Mouse (Mus musculus) CD8-positive naive resting alpha-beta T cell, adult 57 days (primary cell): Measurements from ENCODE around the gene Olfr319. TPM values are rescaled to one million over a fixed set of nuclear protein-coding genes. Genes with fewer than 3 reads are reported as not detected.

ENCODE experiments used
- total RNA-seq: library from RNA; stranded (reverse); gene quantifications from one replicate; pipeline ENCODE4 v1.2.4, GENCODE M21; 2023

Olfr319 gene
- total RNA-seq, result not detected

DNA sequence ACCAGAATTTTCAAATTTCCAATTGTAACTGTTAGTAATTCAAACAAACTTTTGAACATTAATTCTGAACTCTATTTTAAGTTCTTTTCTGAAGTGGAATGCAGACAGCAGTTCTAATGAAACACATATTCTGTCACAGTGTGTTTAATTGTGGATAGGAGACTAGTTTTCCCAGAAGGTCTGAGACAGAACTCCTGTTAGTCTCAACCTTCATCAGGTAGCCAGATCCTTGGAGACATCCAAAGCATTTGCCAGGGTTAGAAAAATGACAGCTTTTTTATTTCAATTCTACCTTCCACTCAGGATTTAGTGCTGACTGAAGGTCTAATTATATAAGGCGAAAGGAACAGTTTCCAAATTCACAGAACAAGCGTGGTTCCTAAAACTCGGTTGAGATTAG, at the start of gene Olfr319:
TSS of gene Olfr319 (plus strand) at position 301 of the 400 bp plus-strand sequence.

GRCm38 (mm10) chr11:58658596-58658995, 40.4 kb upstream of the Olfr319 start, which contains the start of gene Olfr322:
Gene Olfr322 (plus strand): TSS chr11:58658782.

GRCm38 (mm10) chr11:58680799-58681198, 18.2 kb upstream of the Olfr319 start, which contains the start of gene Olfr320:
Gene Olfr320 (plus strand): TSS chr11:58681099.

DNA sequence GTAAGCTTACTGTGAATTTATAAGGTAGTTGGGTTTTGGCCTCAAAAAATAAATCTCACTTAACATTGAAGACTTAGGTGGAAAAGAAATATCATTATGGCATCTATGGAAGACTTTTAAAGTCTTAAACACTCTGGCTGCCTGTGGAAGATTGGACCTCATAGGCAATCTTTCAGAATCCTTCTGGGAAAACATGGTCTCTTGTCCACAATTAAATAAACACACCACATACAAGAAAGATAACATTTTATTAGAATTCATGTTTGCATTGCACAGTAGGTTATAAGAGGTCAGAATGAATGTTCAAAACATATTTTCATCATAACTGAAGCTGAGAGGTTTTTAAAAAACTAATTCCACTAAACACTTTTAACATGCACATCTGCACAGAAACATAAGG, 25.0 kb downstream of the Olfr319 start, which contains the start of gene Olfr318:
TSS of gene Olfr318 (minus strand) at position 101 of the 400 bp plus-strand sequence.

GRCm38 (mm10) chr11:58738792-58739262, 39.9 kb downstream of the Olfr319 start, which contains the start of gene Olfr317:
Gene Olfr317 (minus strand): TSS chr11:58739212.

DNA sequence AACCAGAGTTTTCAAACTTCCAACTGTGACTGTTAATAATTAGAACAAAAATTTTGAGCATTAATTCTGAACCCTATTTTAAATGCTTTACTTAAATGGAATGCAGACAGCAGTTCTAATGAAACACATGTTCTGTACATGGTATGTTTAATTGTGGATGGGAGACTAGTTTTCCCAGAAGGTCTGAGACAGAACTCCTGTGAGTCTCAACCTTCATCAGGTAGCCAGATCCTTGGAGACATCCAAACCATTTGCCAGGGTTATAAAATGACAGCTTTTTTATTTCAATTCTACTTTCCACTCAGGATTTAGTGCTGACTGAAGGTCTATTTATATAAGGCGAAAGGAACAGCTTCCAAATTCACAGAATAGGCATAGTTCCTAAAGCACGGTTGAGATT, 53.5 kb downstream of the Olfr319 start, which contains the start of gene Olfr316:
TSS of gene Olfr316 (plus strand) at position 301 of the 400 bp plus-strand sequence.

Other genes with a start within 250 kb of the Olfr319 start
- not detected for gene Lypd9, start 246.2 kb upstream of the Olfr319 start, total RNA-seq
- not detected for gene Olfr30, start 236.9 kb upstream of the Olfr319 start, total RNA-seq
- gene Olfr332, start 206.6 kb upstream of the Olfr319 start, total RNA-seq, result not detected
- not detected for gene Olfr331, start 196.6 kb upstream of the Olfr319 start, total RNA-seq
- gene Olfr330, start 164.3 kb upstream of the Olfr319 start, total RNA-seq, result not detected
- gene Olfr329-ps, start 152.7 kb upstream of the Olfr319 start, total RNA-seq, result not detected
- 0.34 TPM for gene Olfr328, start 143.5 kb upstream of the Olfr319 start, total RNA-seq
- not detected for gene Olfr224, start 128.6 kb upstream of the Olfr319 start, total RNA-seq
- not detected for gene Olfr325, start 121.4 kb upstream of the Olfr319 start, total RNA-seq
- not detected for gene Olfr324, start 104.0 kb upstream of the Olfr319 start, total RNA-seq
- gene 2210407C18Rik, start 83.1 kb upstream of the Olfr319 start, total RNA-seq, result not detected
- not detected for gene Olfr323, start 68.7 kb upstream of the Olfr319 start, total RNA-seq
- gene Trim58, start 58.7 kb upstream of the Olfr319 start, total RNA-seq, result not detected
- gene Olfr322, start 40.4 kb upstream of the Olfr319 start, total RNA-seq, result not detected
- not detected for gene Olfr320, start 18.1 kb upstream of the Olfr319 start, total RNA-seq
- gene Olfr318, start 24.9 kb downstream of the Olfr319 start, total RNA-seq, result 0.43 TPM
- gene Olfr317, start 40.0 kb downstream of the Olfr319 start, total RNA-seq, result not detected
- not detected for gene Olfr316, start 53.6 kb downstream of the Olfr319 start, total RNA-seq
- not detected for gene Olfr315, start 74.0 kb downstream of the Olfr319 start, total RNA-seq
- not detected for gene Olfr314, start 83.8 kb downstream of the Olfr319 start, total RNA-seq
- gene Fam183b, start 102.8 kb downstream of the Olfr319 start, total RNA-seq, result not detected
- not detected for gene Olfr313, start 115.8 kb downstream of the Olfr319 start, total RNA-seq
- not detected for gene Olfr312, start 130.1 kb downstream of the Olfr319 start, total RNA-seq
- gene Olfr311, start 140.1 kb downstream of the Olfr319 start, total RNA-seq, result not detected
- 8.2 TPM for gene Gm12258, start 148.0 kb downstream of the Olfr319 start, total RNA-seq
- gene 2810021J22Rik, start 168.1 kb downstream of the Olfr319 start, total RNA-seq, result 12.2 TPM
- gene Zfp39, start 205.1 kb downstream of the Olfr319 start, total RNA-seq, result 11.7 TPM
- gene Btnl10, start 218.7 kb downstream of the Olfr319 start, total RNA-seq, result not detected
- gene Rnf187, start 239.8 kb downstream of the Olfr319 start, total RNA-seq, result 120 TPM
- 11.3 TPM for gene Hist3h2ba, start 249.8 kb downstream of the Olfr319 start, total RNA-seq